Mouse (Mus musculus) midbrain, embryonic 12.5 days (tissue): ENCODE measurements at regions not wholly inside any gene's neighbourhood (a gene's known extent, or its start where the extent isn't known, plus 50 kb on each side); places are given as distances from the start of the nearest gene placed in this dataset.

ENCODE experiments used
- ATAC-seq: fragments of 200-750 bp; cut with Nextera tagmentation; 2 replicates; pipeline ENCODE4 v1.8.0; 2017; ENCODE audit warnings: low read depth, moderate TSS enrichment, moderate library complexity; ENCODE audit not compliant: low FRiP score
- H3K27ac ChIP-seq: fragments of 300-500 bp; sonication (generic); replicated peaks from 2 replicates; pipeline ENCODE4 v1.5.1; 2016; ENCODE audit warnings: mild to moderate bottlenecking
- H3K27me3 ChIP-seq: fragments of 300-500 bp; sonication (generic); 2 replicates; pipeline ENCODE4 v1.6.1; 2016; ENCODE audit warnings: mild to moderate bottlenecking
- H3K36me3 ChIP-seq: fragments of 300-500 bp; sonication (generic); 2 replicates; pipeline ENCODE4 v1.6.1; 2016
- H3K4me1 ChIP-seq: fragments of 300-500 bp; sonication (generic); 2 replicates; pipeline ENCODE4 v1.6.1; 2016
- H3K4me2 ChIP-seq: fragments of 300-500 bp; sonication (generic); replicated peaks from 2 replicates; pipeline ENCODE4 v1.6.1; 2016; ENCODE audit warnings: mild to moderate bottlenecking, moderate library complexity
- H3K4me3 ChIP-seq: fragments of 300-500 bp; sonication (generic); 2 replicates; pipeline ENCODE4 v1.5.1; 2016; ENCODE audit warnings: mild to moderate bottlenecking
- H3K9ac ChIP-seq: fragments of 300-500 bp; sonication (generic); replicated peaks from 2 replicates; pipeline ENCODE4 v1.6.1; 2016; ENCODE audit warnings: mild to moderate bottlenecking, moderate library complexity
- H3K9me3 ChIP-seq: fragments of 300-500 bp; sonication (generic); 2 replicates; pipeline ENCODE4 v1.6.1; 2016; ENCODE audit warnings: mild to moderate bottlenecking
- WGBS: fragments of 180-500 bp; shearing (Covaris S2); methylation state at CpG from one replicate; pipeline ENCODE4 v1.1.7; 2016; 5-methylcytosine and 5-hydroxymethylcytosine counted together

DNA sequence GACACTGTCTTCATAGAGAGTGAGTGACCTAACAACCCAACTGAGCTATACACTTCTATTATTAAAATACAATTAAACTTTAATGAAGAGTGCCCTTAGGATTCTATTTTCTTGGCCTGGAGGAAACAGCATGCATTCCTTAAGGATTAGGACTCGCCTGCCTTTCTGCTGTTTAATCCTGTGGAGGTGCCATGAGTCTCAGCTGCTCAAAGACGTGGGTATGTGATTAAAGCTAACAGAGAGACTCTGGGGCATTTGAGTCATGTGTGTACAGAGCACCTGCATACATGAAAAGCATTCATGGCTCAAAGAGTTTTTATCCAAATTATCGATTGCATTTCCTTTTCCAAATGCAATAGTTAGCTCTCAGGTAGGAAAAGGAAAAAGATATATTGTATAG is 51.7 kb upstream of the Robo1 start:
- Histone ChIP-seq H3K4me3 (no peak overlapping the region), H3K36me3 (no peaks in the 10 kb centered on the region), H3K4me1 (no peaks in the 10 kb centered on the region), H3K9me3 (no peaks in the 10 kb centered on the region), H3K27me3 (no peaks in the 10 kb centered on the region), H3K27ac (no peak overlapping the region), H3K4me2 (no peak overlapping the region), H3K9ac (no peak overlapping the region)
- 0 out of 2 replicates have a peak, but pooled peaks have one; percentile 63 for ATAC-seq
- 29% methylated on average over 3 of the region's 3 CpGs for WGBS
